Mouse (Mus musculus) kidney, adult 11 months (tissue): ENCODE measurements around the gene Ddb1.

ENCODE experiments used
- DNase-seq: peaks from one replicate; pipeline ENCODE4 v3.0.0; 2022

Ddb1 gene

GRCm38 (mm10) chr19:10591659-10592377, 13.3 kb upstream of the Ddb1 start:
- DNase-seq: no peak

GRCm38 (mm10) chr19:10598188-10598587, 6.9 kb upstream of the Ddb1 start:
- no peak for DNase-seq

- no peak for DNase-seq
Observed at GRCm38 (mm10) chr19:10599648-10600047, 5.5 kb upstream of the Ddb1 start.

GRCm38 (mm10) chr19:10602247-10602769, 2.8 kb upstream of the Ddb1 start:
- no peak for DNase-seq

- DNase-seq: peak; percentile 86
Observed at GRCm38 (mm10) chr19:10602787-10603186, 2.3 kb upstream of the Ddb1 start.

GRCm38 (mm10) chr19:10603660-10604523, 1.2 kb upstream of the Ddb1 start:
- DNase-seq: peak; percentile 84

GRCm38 (mm10) chr19:10604534-10604933, 593 bp upstream of the Ddb1 start:
- no peak for DNase-seq

- no peak for DNase-seq
Observed at GRCm38 (mm10) chr19:10605901-10606622, 935 bp downstream of the Ddb1 start.

GRCm38 (mm10) chr19:10608573-10609240, 3.6 kb downstream of the Ddb1 start:
- no peak for DNase-seq

GRCm38 (mm10) chr19:10634106-10634871, 29.2 kb downstream of the Ddb1 start, which contains the start of gene Vwce:
Gene Vwce, plus strand, starts transcription at chr19:10634213.
- peak; percentile 49 for DNase-seq

GRCm38 (mm10) chr19:10634872-10635318, 29.8 kb downstream of the Ddb1 start:
- DNase-seq: peak; percentile 75

- no peak for DNase-seq
Observed at GRCm38 (mm10) chr19:10637840-10638239, 32.7 kb downstream of the Ddb1 start.

- DNase-seq: no peak
Observed at GRCm38 (mm10) chr19:10640080-10640479, 35.0 kb downstream of the Ddb1 start.

GRCm38 (mm10) chr19:10640589-10641378, 35.7 kb downstream of the Ddb1 start:
- DNase-seq: no peak

GRCm38 (mm10) chr19:10645616-10646015, 40.5 kb downstream of the Ddb1 start:
- no peak for DNase-seq

GRCm38 (mm10) chr19:10648156-10648555, 43.0 kb downstream of the Ddb1 start:
- DNase-seq: no peak

- no peak for DNase-seq
Observed at GRCm38 (mm10) chr19:10656058-10656457, 50.9 kb downstream of the Ddb1 start.

- peak; percentile 54 for DNase-seq
Observed at GRCm38 (mm10) chr19:10657742-10658141, 52.6 kb downstream of the Ddb1 start.

GRCm38 (mm10) chr19:10658406-10658805, 53.3 kb downstream of the Ddb1 start:
- no peak for DNase-seq

- no peak for DNase-seq
Observed at GRCm38 (mm10) chr19:10661373-10661772, 56.2 kb downstream of the Ddb1 start.

GRCm38 (mm10) chr19:10661919-10662318, 56.8 kb downstream of the Ddb1 start:
- DNase-seq: no peak
